Mouse (Mus musculus): ENCODE data around the gene Chfr.

DNA sequence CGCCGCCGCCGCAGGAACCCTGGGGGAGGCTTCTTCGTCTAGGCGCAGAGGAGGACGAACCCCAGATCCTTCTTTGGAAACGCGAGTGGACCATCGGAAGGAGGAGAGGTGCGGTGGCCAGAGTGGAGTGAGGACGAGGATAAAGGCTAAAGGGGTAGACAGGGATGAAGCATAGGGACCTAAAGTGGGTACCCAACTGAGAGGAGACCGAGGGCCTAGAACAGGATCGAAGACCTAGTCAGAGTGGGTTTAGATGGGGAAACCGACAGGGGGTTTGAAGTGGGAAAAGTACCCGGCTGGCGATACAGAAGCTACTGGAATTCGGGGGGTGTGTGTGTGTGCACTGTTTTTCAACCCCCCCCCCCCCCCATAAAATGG, 434 bp downstream of the Chfr start:
- TF ChIP-seq POLR2A (IDR thresholded peaks at IDR 0.05; ENCODE audit: insufficient read length, low read depth) = no peak
- TF ChIP-seq MAX (IDR thresholded peaks at IDR 0.05; ENCODE audit: low read depth) = no peak
- TF ChIP-seq POLR2AphosphoS2 (IDR thresholded peaks at IDR 0.05; ENCODE audit: insufficient read length, low read depth) = no peak
- no peak for TF ChIP-seq TCF12 (IDR thresholded peaks at IDR 0.05; ENCODE audit: insufficient read depth, poor library complexity, severe bottlenecking)
- TF ChIP-seq USF1 (IDR thresholded peaks at IDR 0.05; ENCODE audit: low read depth) = no peak

All from myocyte (in vitro differentiated cells).